Mouse (Mus musculus): ENCODE measurements around the gene Stac2.

GRCm38 (mm10) chr11:98005076-98005475 lies 48.2 kb downstream of the Stac2 start:
- TF ChIP-seq CTCF (IDR thresholded peaks at IDR 0.05; ENCODE audit: low read depth, low read length) (no peak), POLR2A (IDR thresholded peaks at IDR 0.05; ENCODE audit: extremely low read depth, insufficient read depth, low read length) (no peak)
